Mouse (Mus musculus) embryonic stem cell, embryonic (primary cell): ENCODE results near the gene Klkb1.

Source experiments
- CTCF ChIA-PET, 4 experiments: fragments of 300-600 bp in 2 of 4; fragments of 350-600 bp in 2 of 4; sonication (Branson Sonifier 250); formaldehyde crosslinking; loops; one replicate each; lab custom pipeline; 2022; ENCODE audit warnings: inconsistent platforms in 2 of 4; lab: Charles Lee
- POLR2A ChIA-PET, 4 experiments: fragments of 300-600 bp in 2 of 4; fragments of 350-600 bp in 2 of 4; sonication (Branson Sonifier 250); formaldehyde crosslinking; loops; one replicate each; lab custom pipeline; 2022; ENCODE audit warnings: antibody characterized with exemption in 4 of 4, inconsistent platforms in 1 of 4; lab: Charles Lee

Gene Klkb1

GRCm38 (mm10) chr8:45236164-45236912 is 58.3 kb downstream of the Klkb1 start:
- POLR2A ChIA-PET: interaction anchor here (0.5 to 2.9 kb wide), 19 partner anchors 13 to 800 kb away, joined by 3 to 19 read pairs (median 4); partner anchors contain the start of gene Mtnr1a (in 3 of the 4)
- CTCF ChIA-PET: interaction anchor here (0.5 to 5.9 kb wide), 37 partner anchors 8 to 1932 kb away, joined by 3 to 206 read pairs (median 4); partner anchors contain the start of genes Mtnr1a (in 4 of the 4) and Fam149a (in 1 of the 4)

DNA sequence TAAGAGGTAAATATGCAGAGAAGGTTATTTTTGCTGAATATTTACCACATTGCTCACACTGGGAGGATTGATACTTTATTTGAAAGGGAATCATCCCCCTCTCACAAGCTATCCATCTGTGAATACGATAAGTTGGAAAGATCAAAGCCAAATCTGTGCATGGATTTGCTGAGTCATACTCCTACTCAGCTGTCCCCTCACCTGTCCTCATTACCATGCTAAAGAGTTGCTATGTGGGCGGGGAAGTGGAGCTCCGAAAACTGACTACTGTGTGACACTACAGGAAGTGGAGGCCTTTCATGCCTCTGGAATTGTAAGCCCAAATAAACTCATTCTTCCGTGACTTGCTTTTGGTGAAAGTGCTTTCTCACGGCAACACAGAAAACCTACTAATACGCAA is 59.4 kb downstream of the Klkb1 start:
- POLR2A ChIA-PET: interaction anchor here in 3 of 4 experiments (0.6 to 2.9 kb wide), 10 partner anchors 166 to 277 kb away, joined by 3 to 19 read pairs (median 5); partner anchors contain the start of gene Mtnr1a (in 1 of the 3)
- CTCF ChIA-PET: interaction anchor here in 3 of 4 experiments (0.6 to 5.9 kb wide), 7 partner anchors 166 to 182 kb away, joined by 5 to 206 read pairs (median 45); partner anchors contain the start of gene Mtnr1a (in 2 of the 3)

DNA sequence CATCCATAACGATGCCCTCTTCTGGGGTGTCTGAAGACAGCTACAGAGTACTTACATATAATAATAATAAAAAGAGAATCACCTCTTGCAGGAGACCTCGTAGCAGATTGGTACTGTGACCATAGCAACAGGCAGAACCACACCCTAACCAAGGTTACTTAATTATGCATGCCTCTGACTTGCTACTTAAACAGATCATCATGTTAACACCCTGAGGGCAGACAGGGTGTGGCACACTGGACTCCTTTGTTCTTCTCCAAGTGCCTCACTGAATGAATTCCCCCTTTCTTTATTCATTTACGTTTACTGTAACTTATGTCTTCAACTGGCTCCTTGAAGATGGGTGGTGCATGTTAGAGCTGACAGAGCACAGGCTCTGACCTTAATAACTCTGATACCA is 61.4 kb downstream of the Klkb1 start:
- POLR2A ChIA-PET: interaction anchor here in 3 of 4 experiments (0.7 to 1.4 kb wide), 4 partner anchors 18 to 170 kb away, joined by 3 to 5 read pairs (median 4); no protein-coding TSS in a partner anchor

More for the DNA sequence above, 61.4 kb downstream of the Klkb1 start:
- CTCF ChIA-PET: interaction anchor here in 2 of 4 experiments (0.6 to 0.7 kb wide), 2 partner anchors 160 to 181 kb away, joined by 3 to 4 read pairs; no protein-coding TSS in a partner anchor
